Mouse (Mus musculus) heart, embryonic 16.5 days (tissue): ENCODE data around the gene Vcp. TPM values are rescaled to one million over a fixed set of nuclear protein-coding genes. Genes with fewer than 3 reads are reported as not detected.
A peak's percentile ranks its signal among the peaks of the same experiment; 100 is the strongest.

Experiments used
- ATAC-seq: fragments of 200-750 bp; cut with Nextera tagmentation; replicated peaks from 2 replicates; pipeline ENCODE4 v1.8.0; 2017; ENCODE audit warnings: moderate number of reproducible peaks; ENCODE audit not compliant: insufficient read depth, low FRiP score; ENCODE audit errors: extremely low read depth
- H3K27ac ChIP-seq: fragments of 300-500 bp; sonication (generic); 2 replicates; pipeline ENCODE4 v1.5.1; 2014; ENCODE audit warnings: mild to moderate bottlenecking, low read length, control low read depth, moderate library complexity
- H3K27me3 ChIP-seq: fragments of 300-500 bp; sonication (generic); 2 replicates; pipeline ENCODE4 v1.6.1; 2014; ENCODE audit warnings: low read length, mixed read lengths; ENCODE audit not compliant: control insufficient read depth, insufficient read depth
- H3K36me3 ChIP-seq: fragments of 300-500 bp; sonication (generic); 2 replicates; pipeline ENCODE4 v1.6.1; 2014; ENCODE audit not compliant: control insufficient read depth, insufficient read depth
- H3K4me1 ChIP-seq: fragments of 300-500 bp; sonication (generic); 2 replicates; pipeline ENCODE4 v1.6.1; 2014; ENCODE audit warnings: low read length, mixed read lengths; ENCODE audit not compliant: control insufficient read depth, insufficient read depth
- H3K4me2 ChIP-seq: fragments of 300-500 bp; sonication (generic); 2 replicates; pipeline ENCODE4 v1.6.1; 2014; ENCODE audit warnings: low read depth, mild to moderate bottlenecking, control low read depth, low read length
- H3K4me3 ChIP-seq: fragments of 300-500 bp; sonication (generic); 2 replicates; pipeline ENCODE4 v1.5.1; 2014; ENCODE audit warnings: mild to moderate bottlenecking, control low read depth, low read length
- H3K9ac ChIP-seq: fragments of 300-500 bp; sonication (generic); 2 replicates; pipeline ENCODE4 v1.6.1; 2014; ENCODE audit warnings: low read length, control low read depth
- H3K9me3 ChIP-seq: fragments of 300-500 bp; sonication (generic); replicated peaks from 2 replicates; pipeline ENCODE4 v1.6.1; 2016; ENCODE audit warnings: low read length; ENCODE audit not compliant: control insufficient read depth
- WGBS: fragments of 180-500 bp; shearing (Covaris S2); extraction: QIAGEN DNeasy Blood & Tissue Kit; methylation state at CpG from one replicate; pipeline ENCODE4 v1.1.7; 2014; 5-methylcytosine and 5-hydroxymethylcytosine counted together
- polyA plus RNA-seq: library from polyadenylated mRNA; unstranded; fragments of >200 nt; fragmentation: Nextera tagmentation; extraction: Ambion mirVana; gene quantifications from 2 replicates; pipeline ENCODE4 v1.2.1, GENCODE M21; 2015

Gene Vcp
- polyA plus RNA-seq, 1 experiment from 2014 or later: 457 TPM

DNA sequence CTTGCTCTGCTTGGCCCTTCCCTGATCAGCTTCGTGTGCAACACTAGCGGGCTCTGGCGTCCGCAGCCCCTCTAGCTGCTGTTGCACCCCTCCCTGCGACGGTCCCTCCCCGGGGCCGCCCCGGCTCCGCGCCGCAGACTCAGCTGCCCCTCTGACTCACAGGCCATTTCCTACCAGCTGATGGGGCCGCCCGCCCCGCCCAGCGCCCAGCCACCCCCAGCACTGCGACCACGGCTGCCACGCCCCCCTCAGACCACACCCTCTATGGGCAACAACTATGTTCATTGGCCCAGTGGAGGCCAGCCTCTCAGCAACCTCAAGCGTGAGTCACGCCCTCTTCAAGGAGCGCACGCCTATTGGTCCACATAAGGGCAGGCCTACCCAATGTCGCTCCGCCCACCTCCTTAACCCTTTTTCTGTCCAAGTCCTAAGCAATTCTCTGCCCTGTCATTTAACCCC is 39.8 kb upstream of the Vcp start:
- peak overlapping the region; percentile 76 for H3K4me2 ChIP-seq
- peak overlapping the region; percentile 70 for H3K27ac ChIP-seq
- H3K36me3 ChIP-seq: peaks cover 13% of the 10 kb centered on the region
- H3K4me1 ChIP-seq: peaks cover 36% of the 10 kb centered on the region
- under 1% methylated on average over 25 of the region's 25 CpGs for WGBS
- peak; percentile 98 for ATAC-seq
- H3K27me3 ChIP-seq: no peaks in the 10 kb centered on the region
- H3K9me3 ChIP-seq: no peaks in the 10 kb centered on the region
- H3K4me3 ChIP-seq: peak overlapping the region; percentile 69
- peak overlapping the region; percentile 78 for H3K9ac ChIP-seq

DNA sequence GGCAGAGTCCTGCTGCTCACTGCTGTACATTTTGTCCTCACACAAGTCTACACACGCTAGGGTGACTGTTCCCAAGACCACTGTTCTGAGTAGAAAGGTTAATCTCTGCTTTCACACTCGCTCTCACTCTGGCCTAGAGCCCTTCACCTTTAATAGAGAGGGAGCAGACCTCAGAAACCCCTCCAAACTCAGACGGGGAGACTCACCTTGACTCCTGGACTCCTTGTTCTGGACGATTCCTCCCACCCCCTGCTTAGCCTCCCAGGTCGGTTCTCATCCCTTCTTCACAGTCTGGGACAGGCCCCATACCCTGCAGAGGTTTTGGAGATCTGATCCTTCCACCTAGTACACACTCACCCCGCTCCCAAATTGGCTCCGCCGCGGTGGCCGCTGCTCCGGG is 39.3 kb upstream of the Vcp start:
- Histone ChIP-seq H3K4me2 (peak overlapping the region; percentile 76), H3K4me1 (peaks cover 31% of the 10 kb centered on the region), H3K9me3 (no peaks in the 10 kb centered on the region), H3K27me3 (no peaks in the 10 kb centered on the region), H3K9ac (peak overlapping the region; percentile 78), H3K27ac (peak overlapping the region; percentile 70), H3K36me3 (peaks cover 13% of the 10 kb centered on the region), H3K4me3 (peak overlapping the region; percentile 69)
- ATAC-seq: no peak
- WGBS: 2% methylated on average over 11 of the region's 11 CpGs

DNA sequence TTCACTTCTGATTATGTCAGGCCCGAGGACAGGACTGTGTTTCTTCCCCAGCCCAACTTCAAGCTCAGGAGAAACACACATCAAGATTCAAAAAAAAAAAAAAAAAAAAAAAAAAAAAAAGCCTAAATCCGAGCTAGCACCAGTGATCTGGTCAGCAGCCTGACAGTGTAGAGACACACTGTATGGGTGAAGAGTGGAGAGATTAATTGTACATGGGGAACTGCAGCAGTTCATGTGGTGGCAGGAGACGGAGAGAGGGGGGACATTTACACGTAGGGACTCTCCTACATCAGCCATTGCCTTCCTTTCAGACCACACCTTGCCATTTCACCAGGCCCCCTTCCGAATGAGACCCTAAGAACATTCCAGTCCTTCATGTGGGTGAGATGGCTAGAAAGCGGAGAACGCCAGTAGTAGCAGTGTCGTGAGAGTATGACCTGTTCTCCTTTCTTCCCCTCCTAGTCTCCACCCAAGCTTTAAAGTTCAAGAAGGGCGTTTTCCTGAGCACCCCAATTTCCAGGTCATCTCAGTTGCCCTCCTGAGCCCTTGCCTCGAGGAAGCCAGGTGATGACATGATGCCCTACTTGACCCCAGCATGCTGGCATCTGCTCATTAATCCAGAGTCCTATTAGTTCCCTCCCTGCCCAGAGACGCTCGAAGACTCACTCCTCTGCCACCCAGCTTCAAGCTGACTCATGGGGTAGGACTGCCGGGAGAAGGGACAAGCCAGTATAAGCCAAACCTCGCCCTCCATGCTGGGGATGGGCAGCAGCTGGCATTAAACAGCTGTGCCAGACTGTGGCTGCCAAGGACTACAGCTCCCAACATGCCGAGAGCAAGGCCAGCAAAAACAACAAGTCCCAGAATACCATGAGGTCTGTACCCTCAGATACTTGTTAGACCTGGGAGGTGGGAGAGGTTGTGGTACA is 38.5 kb upstream of the Vcp start:
- no peak for ATAC-seq
- WGBS: 46% methylated on average over 15 of the region's 15 CpGs
- H3K4me2 ChIP-seq: peak overlapping the region; percentile 76

DNA sequence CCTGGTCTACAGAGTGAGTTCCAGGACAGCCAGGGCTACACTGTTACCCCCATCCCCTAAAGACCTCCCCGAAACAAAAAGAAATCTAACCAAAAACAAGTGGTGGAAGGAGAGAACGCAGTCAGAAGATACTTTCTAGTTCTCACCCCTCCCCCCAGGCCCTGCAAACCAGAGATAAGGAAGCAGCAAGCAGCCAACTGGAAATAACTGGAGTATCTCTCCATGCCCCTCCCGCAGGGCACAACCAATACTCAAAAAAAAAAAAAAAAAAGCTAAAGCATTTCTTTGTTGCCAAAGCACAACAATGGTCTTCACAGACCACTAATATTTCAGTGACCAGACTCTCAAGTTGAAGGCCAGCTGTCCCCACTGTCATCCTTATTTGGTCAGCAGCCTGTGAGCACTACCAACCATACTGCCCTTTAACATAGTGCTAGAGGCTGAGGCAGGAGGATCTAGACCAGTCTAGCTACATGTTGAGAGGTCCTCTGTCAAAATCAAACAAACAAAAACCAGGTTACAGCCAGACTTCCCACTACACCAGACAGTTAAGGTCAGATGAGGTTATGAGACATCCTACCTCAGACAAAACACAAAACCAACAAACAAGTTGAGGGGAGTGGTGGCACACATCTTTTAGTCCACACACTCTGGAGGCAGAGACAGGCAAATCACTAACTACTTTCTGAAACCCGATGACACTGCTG is 37.7 kb upstream of the Vcp start:
- Histone ChIP-seq H3K27me3 (no peaks in the 10 kb centered on the region), H3K9ac (no peak overlapping the region), H3K4me2 (no peak overlapping the region), H3K36me3 (peaks cover 24% of the 10 kb centered on the region), H3K27ac (no peak overlapping the region), H3K9me3 (no peaks in the 10 kb centered on the region), H3K4me3 (no peak overlapping the region), H3K4me1 (peaks cover 19% of the 10 kb centered on the region)
- 28% methylated on average over 4 of the region's 4 CpGs for WGBS
- ATAC-seq: no peak

More for the DNA sequence above, 38.5 kb upstream of the Vcp start:
- Histone ChIP-seq H3K9ac (peak overlapping the region; percentile 78), H3K4me1 (peaks cover 23% of the 10 kb centered on the region), H3K27me3 (no peaks in the 10 kb centered on the region), H3K4me3 (peak overlapping the region; percentile 69), H3K27ac (peak overlapping the region; percentile 70), H3K9me3 (no peaks in the 10 kb centered on the region), H3K36me3 (peaks cover 17% of the 10 kb centered on the region)

DNA sequence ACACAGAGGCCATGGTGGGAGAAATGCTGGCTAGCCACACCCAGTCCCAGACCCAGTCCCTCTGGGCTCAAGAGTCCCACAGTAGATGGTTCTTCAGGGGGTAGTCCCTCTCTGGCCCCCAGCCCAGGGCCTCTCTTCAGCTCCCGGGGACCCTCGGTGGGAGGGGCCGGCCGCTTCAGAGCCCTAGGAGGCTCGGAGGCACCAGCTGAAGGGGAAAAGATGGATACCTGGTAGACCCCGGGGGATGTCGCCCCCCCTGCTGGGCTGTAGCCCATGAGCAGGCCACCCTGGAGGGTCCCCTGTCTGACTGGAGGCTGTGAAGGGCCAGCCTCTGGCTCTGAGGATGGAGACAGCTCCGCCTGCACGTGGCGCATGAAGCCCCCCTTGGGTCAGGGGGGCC is 36.0 kb upstream of the Vcp start:
- WGBS: 90% methylated on average over 10 of the region's 10 CpGs
- Histone ChIP-seq H3K9me3 (no peaks in the 10 kb centered on the region), H3K9ac (no peak overlapping the region), H3K27me3 (no peaks in the 10 kb centered on the region), H3K36me3 (peaks cover 24% of the 10 kb centered on the region), H3K4me1 (peaks cover 22% of the 10 kb centered on the region), H3K4me2 (no peak overlapping the region), H3K4me3 (no peak overlapping the region), H3K27ac (no peak overlapping the region)
- no peak for ATAC-seq

DNA sequence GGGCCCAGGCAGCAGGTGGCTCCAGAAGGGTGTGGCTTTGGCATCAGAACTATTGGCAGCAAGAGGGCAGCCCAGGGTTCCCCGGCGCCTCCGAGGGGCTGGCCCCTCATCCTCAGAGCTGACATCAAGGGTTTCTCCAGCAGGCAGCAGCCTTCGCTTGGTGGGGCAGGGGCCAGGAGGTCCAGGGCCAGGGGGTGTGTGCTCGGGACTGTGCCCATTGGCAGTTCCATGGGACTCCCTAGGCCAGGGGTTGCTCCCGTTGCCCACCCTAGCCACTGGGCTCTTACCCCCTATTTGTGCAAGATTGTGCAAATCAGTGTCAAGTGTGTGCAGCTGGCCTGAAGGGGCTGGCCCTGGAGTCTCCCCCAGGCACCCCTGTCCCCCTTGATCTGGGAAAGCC is 35.5 kb upstream of the Vcp start:
- 82% methylated on average over 6 of the region's 6 CpGs for WGBS

DNA sequence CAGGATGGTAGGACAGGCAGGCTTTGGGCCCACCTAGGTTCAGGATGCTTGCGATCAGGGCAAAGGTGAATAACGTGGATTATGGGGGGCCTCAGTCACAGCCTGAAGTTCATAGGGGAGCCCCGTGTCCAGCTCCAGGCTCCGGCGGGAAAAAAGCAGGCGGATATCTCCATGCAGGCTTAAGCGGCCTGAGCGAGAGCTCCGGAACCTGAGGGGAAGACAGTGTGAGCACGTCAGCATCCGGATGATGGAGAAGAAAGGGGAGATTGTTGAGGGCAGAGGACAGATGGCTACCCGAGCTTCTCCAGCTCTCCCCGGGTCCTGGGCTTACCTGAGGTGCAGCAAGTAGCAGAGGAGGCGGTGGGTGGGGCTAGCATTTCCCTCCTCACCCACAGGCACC is 33.2 kb upstream of the Vcp start:
- WGBS: 81% methylated on average over 14 of the region's 14 CpGs
- no peak for ATAC-seq
- H3K4me1 ChIP-seq: peaks cover 16% of the 10 kb centered on the region
- no peak overlapping the region for H3K4me2 ChIP-seq
- H3K4me3 ChIP-seq: no peak overlapping the region
- peaks cover 34% of the 10 kb centered on the region for H3K36me3 ChIP-seq
- H3K9me3 ChIP-seq: no peaks in the 10 kb centered on the region
- no peak overlapping the region for H3K9ac ChIP-seq
- no peaks in the 10 kb centered on the region for H3K27me3 ChIP-seq
- no peak overlapping the region for H3K27ac ChIP-seq

More for the DNA sequence above, 35.5 kb upstream of the Vcp start:
- no peak overlapping the region for H3K27ac ChIP-seq
- peaks cover 24% of the 10 kb centered on the region for H3K36me3 ChIP-seq
- H3K4me2 ChIP-seq: no peak overlapping the region
- ATAC-seq: no peak
- H3K4me3 ChIP-seq: no peak overlapping the region
- no peak overlapping the region for H3K9ac ChIP-seq
- H3K9me3 ChIP-seq: no peaks in the 10 kb centered on the region
- no peaks in the 10 kb centered on the region for H3K27me3 ChIP-seq
- H3K4me1 ChIP-seq: peaks cover 22% of the 10 kb centered on the region

DNA sequence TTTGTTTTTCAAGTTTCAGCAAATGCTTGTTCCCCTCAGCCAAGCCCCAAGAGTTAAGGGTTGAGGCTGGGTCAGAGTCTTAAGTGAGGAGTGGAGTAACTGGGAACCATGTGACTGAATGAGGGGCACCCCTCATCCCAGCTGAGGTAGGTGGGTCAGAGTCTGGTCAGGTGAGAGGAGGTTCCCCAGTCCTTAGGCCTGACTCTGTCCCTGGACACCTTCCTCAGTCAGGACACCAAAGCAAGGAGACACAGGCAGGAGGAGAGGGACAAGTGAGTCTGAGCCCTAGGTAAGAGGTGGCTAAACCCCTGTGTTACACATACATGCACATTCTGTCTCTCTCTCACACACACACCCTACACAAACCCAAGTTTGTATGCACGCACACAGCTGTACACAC is 32.2 kb upstream of the Vcp start:
- Histone ChIP-seq H3K9me3 (no peaks in the 10 kb centered on the region), H3K36me3 (peaks cover 37% of the 10 kb centered on the region), H3K4me3 (no peak overlapping the region), H3K4me2 (no peak overlapping the region), H3K27ac (no peak overlapping the region), H3K4me1 (peaks cover 13% of the 10 kb centered on the region), H3K9ac (no peak overlapping the region), H3K27me3 (no peaks in the 10 kb centered on the region)
- WGBS: 81% methylated on average over 1 of the region's 1 CpGs
- ATAC-seq: no peak
